Mouse (Mus musculus) heart, postnatal 0 days (tissue): ENCODE data around the gene Tnk2. TPM values are rescaled to one million over a fixed set of nuclear protein-coding genes. Genes with fewer than 3 reads are reported as not detected.
A peak's percentile ranks its signal among the peaks of the same experiment; 100 is the strongest.

ENCODE experiments used
- ATAC-seq: fragments of 200-750 bp; cut with Nextera tagmentation; 2 replicates; pipeline ENCODE4 v1.8.0; 2017; ENCODE audit warnings: low read depth, moderate number of reproducible peaks, moderate library complexity; ENCODE audit not compliant: insufficient read depth
- DNase-seq: peaks from one replicate; pipeline ENCODE4 v3.0.0-alpha.2; 2016; ENCODE audit warnings: low spot score
- H3K27ac ChIP-seq: fragments of 300-500 bp; sonication (generic); 2 replicates; pipeline ENCODE4 v1.5.1; 2014; ENCODE audit warnings: low read depth, mild to moderate bottlenecking
- H3K27me3 ChIP-seq: fragments of 300-500 bp; sonication (generic); 2 replicates; pipeline ENCODE4 v1.6.1; 2014; ENCODE audit warnings: low read length, mixed read lengths; ENCODE audit not compliant: control insufficient read depth, insufficient read depth
- H3K36me3 ChIP-seq: fragments of 300-500 bp; sonication (generic); replicated peaks from 2 replicates; pipeline ENCODE4 v1.6.1; 2014; ENCODE audit warnings: low read length, mixed read lengths; ENCODE audit not compliant: control insufficient read depth, insufficient read depth
- H3K4me1 ChIP-seq: fragments of 300-500 bp; sonication (generic); 2 replicates; pipeline ENCODE4 v1.6.1; 2014; ENCODE audit warnings: antibody characterized with exemption; ENCODE audit not compliant: control insufficient read depth, insufficient read depth
- H3K4me2 ChIP-seq: fragments of 300-500 bp; sonication (generic); 2 replicates; pipeline ENCODE4 v1.6.1; 2014; ENCODE audit warnings: low read depth, mild to moderate bottlenecking, low read length, moderate library complexity
- H3K4me3 ChIP-seq: fragments of 300-500 bp; sonication (generic); 2 replicates; pipeline ENCODE4 v1.5.1; 2014; ENCODE audit warnings: low read depth, low read length
- H3K9ac ChIP-seq: fragments of 300-500 bp; sonication (generic); replicated peaks from 2 replicates; pipeline ENCODE4 v1.6.1; 2014; ENCODE audit warnings: low read depth, low read length, mixed read lengths
- H3K9me3 ChIP-seq: fragments of 300-500 bp; sonication (generic); replicated peaks from 2 replicates; pipeline ENCODE4 v1.6.1; 2016; ENCODE audit warnings: low read length; ENCODE audit not compliant: control insufficient read depth
- CTCF ChIP-seq: IDR thresholded peaks from 2 replicates; pipeline ENCODE4 v1.5.1; 2016; ENCODE audit warnings: antibody characterized with exemption, control low read depth, low read depth
- EP300 ChIP-seq: IDR thresholded peaks from 2 replicates; pipeline ENCODE4 v1.6.1; 2016; ENCODE audit warnings: antibody characterized with exemption, low read depth
- WGBS: fragments of 180-500 bp; shearing (Covaris S2); extraction: QIAGEN DNeasy Blood & Tissue Kit; methylation state at CpG from one replicate; pipeline ENCODE4 v1.1.7; 2014; 5-methylcytosine and 5-hydroxymethylcytosine counted together
- polyA plus RNA-seq: library from polyadenylated mRNA; unstranded; fragments of >200 nt; fragmentation: Nextera tagmentation; extraction: Ambion mirVana; gene quantifications from 2 replicates; pipeline ENCODE4 v1.2.1, GENCODE M21; 2015
- total RNA-seq: library from RNA; depleted of rRNA; stranded (reverse); fragments of >200 nt; gene quantifications from 2 replicates; pipeline ENCODE4 v1.2.3, GENCODE M21; 2014; ENCODE audit warnings: low replicate concordance

Gene Tnk2
- total and polyA plus RNA-seq, 2 experiments from 2014 or later: 6.0 to 14.2 TPM

GRCm38 (mm10) chr16:32665851-32666665 is 22.4 kb downstream of the Tnk2 start:
- ATAC-seq (peak; percentile 68), DNase-seq (peak; percentile 52)
- H3K4me1 ChIP-seq: peaks cover 42% of the 10 kb centered on the region
- no peak overlapping the region for H3K4me2 ChIP-seq
- H3K9me3 ChIP-seq: no peaks in the 10 kb centered on the region
- H3K4me3 ChIP-seq: no peak overlapping the region
- H3K27ac ChIP-seq: peak overlapping the region; percentile 79
- WGBS: 13% methylated on average over 11 of the region's 11 CpGs
- no peak for TF ChIP-seq EP300
- TF ChIP-seq CTCF: no peak
- H3K36me3 ChIP-seq: no peaks in the 10 kb centered on the region; the same call in 1 of the 2 replicates
- no peak overlapping the region for H3K9ac ChIP-seq
- no peaks in the 10 kb centered on the region for H3K27me3 ChIP-seq

GRCm38 (mm10) chr16:32666671-32667551 is 23.2 kb downstream of the Tnk2 start:
- H3K36me3 ChIP-seq: peaks cover 5% of the 10 kb centered on the region; the same call in 1 of the 2 replicates
- H3K27me3 ChIP-seq: no peaks in the 10 kb centered on the region
- no peak overlapping the region for H3K4me2 ChIP-seq
- no peak for TF ChIP-seq CTCF
- TF ChIP-seq EP300: no peak
- DNase-seq: no peak
- H3K9ac ChIP-seq: no peak overlapping the region
- WGBS: 69% methylated on average over 9 of the region's 9 CpGs
- H3K4me1 ChIP-seq: peaks cover 33% of the 10 kb centered on the region
- ATAC-seq: no peak
- H3K9me3 ChIP-seq: no peaks in the 10 kb centered on the region
- no peak overlapping the region for H3K4me3 ChIP-seq
- peak overlapping the region; percentile 79 for H3K27ac ChIP-seq

- Histone ChIP-seq H3K4me1 (peaks cover 31% of the 10 kb centered on the region), H3K27me3 (no peaks in the 10 kb centered on the region), H3K9me3 (no peaks in the 10 kb centered on the region), H3K36me3 (peaks cover 5% of the 10 kb centered on the region; the same call in 1 of the 2 replicates), H3K4me2 (no peak overlapping the region), H3K4me3 (no peak overlapping the region), H3K9ac (no peak overlapping the region), H3K27ac (no peak overlapping the region)
- ATAC-seq (no peak), DNase-seq (no peak)
- TF ChIP-seq CTCF: no peak
- no peak for TF ChIP-seq EP300
- WGBS: 53% methylated on average over 3 of the region's 3 CpGs
Observed at GRCm38 (mm10) chr16:32667552-32667872, 23.8 kb downstream of the Tnk2 start.

GRCm38 (mm10) chr16:32668030-32668429 is 24.4 kb downstream of the Tnk2 start:
- Histone ChIP-seq H3K36me3 (peaks cover 5% of the 10 kb centered on the region; the same call in 1 of the 2 replicates), H3K9ac (no peak overlapping the region), H3K9me3 (no peaks in the 10 kb centered on the region), H3K4me2 (no peak overlapping the region), H3K4me1 (peaks cover 34% of the 10 kb centered on the region), H3K27me3 (no peaks in the 10 kb centered on the region), H3K27ac (no peak overlapping the region), H3K4me3 (no peak overlapping the region)
- no peak for TF ChIP-seq CTCF
- TF ChIP-seq EP300: no peak
- 78% methylated on average over 10 of the region's 10 CpGs for WGBS
- no peak for ATAC-seq
- no peak for DNase-seq

GRCm38 (mm10) chr16:32668472-32668871 is 24.8 kb downstream of the Tnk2 start:
- peaks cover 34% of the 10 kb centered on the region for H3K4me1 ChIP-seq
- H3K27ac ChIP-seq: no peak overlapping the region
- no peak overlapping the region for H3K4me3 ChIP-seq
- TF ChIP-seq EP300 (no peak), CTCF (peak; percentile 24; the same call in 1 of the 2 replicates)
- no peaks in the 10 kb centered on the region for H3K9me3 ChIP-seq
- 85% methylated on average over 4 of the region's 4 CpGs for WGBS
- no peak overlapping the region for H3K9ac ChIP-seq
- no peak for DNase-seq
- no peaks in the 10 kb centered on the region for H3K27me3 ChIP-seq
- peaks cover 5% of the 10 kb centered on the region; the same call in 1 of the 2 replicates for H3K36me3 ChIP-seq
- H3K4me2 ChIP-seq: no peak overlapping the region
- no peak for ATAC-seq
